Mouse (Mus musculus) spleen, adult 18-20 months (tissue): ENCODE results near the gene Ripk1.

Experiments
- DNase-seq, 2 experiments: peaks; one replicate each; pipeline ENCODE4 v3.0.0; 2022; ENCODE audit warnings: mixed read lengths in 2 of 2

The Ripk1 gene

GRCm38 (mm10) chr13:34002058-34003006 lies at the start of gene Ripk1, which contains the start of gene Serpinb6a:
Gene Ripk1 (plus strand): TSS chr13:34002363.
Gene Serpinb6a (minus strand): TSS chr13:34002794.
- peak; percentile 84 to 94 for DNase-seq

- no peak for DNase-seq
These were observed 49.2 kb upstream of the Ripk1 start for GRCm38 (mm10) chr13:33952947-33953346.

- no peak for DNase-seq
These were observed 45.4 kb upstream of the Ripk1 start for GRCm38 (mm10) chr13:33956571-33957421.

GRCm38 (mm10) chr13:33959771-33960170 lies 42.4 kb upstream of the Ripk1 start:
- no peak for DNase-seq

- DNase-seq = peak; percentile 27 to 48
These were observed 37.7 kb upstream of the Ripk1 start, which contains the start of gene Nqo2 for GRCm38 (mm10) chr13:33964206-33965046. Gene Nqo2 (plus strand): TSS chr13:33964687.

- no peak for DNase-seq
These were observed 36.8 kb upstream of the Ripk1 start for GRCm38 (mm10) chr13:33965056-33966024.

- DNase-seq = no peak
These were observed 36.1 kb upstream of the Ripk1 start for GRCm38 (mm10) chr13:33966025-33966412.

GRCm38 (mm10) chr13:33966574-33966973 lies 35.6 kb upstream of the Ripk1 start:
- no peak for DNase-seq

GRCm38 (mm10) chr13:33989625-33990024 lies 12.5 kb upstream of the Ripk1 start:
- DNase-seq = no peak

- peak; percentile 20 to 68 for DNase-seq
These were observed 7.0 kb upstream of the Ripk1 start for GRCm38 (mm10) chr13:33995197-33995596.

- DNase-seq = no peak
These were observed 895 bp downstream of the Ripk1 start for GRCm38 (mm10) chr13:34003058-34003457.

- no peak for DNase-seq
These were observed 5.1 kb downstream of the Ripk1 start for GRCm38 (mm10) chr13:34007234-34007633.

GRCm38 (mm10) chr13:34016927-34017569 lies 14.9 kb downstream of the Ripk1 start:
- DNase-seq = no peak

GRCm38 (mm10) chr13:34018521-34018920 lies 16.4 kb downstream of the Ripk1 start:
- DNase-seq = no peak

- no peak for DNase-seq
These were observed 19.8 kb downstream of the Ripk1 start for GRCm38 (mm10) chr13:34021998-34022397.

- DNase-seq = no peak
These were observed 29.9 kb downstream of the Ripk1 start for GRCm38 (mm10) chr13:34032041-34032440.

GRCm38 (mm10) chr13:34035424-34035823 lies 33.3 kb downstream of the Ripk1 start:
- no peak for DNase-seq

- no peak for DNase-seq
These were observed 34.6 kb downstream of the Ripk1 start for GRCm38 (mm10) chr13:34036726-34037125.

GRCm38 (mm10) chr13:34037172-34038055 lies 35.3 kb downstream of the Ripk1 start, which contains the start of gene Bphl:
Gene Bphl (plus strand): TSS chr13:34037597.
- DNase-seq = peak; percentile 76 to 83
